Mouse (Mus musculus): ENCODE measurements at regions not wholly inside any gene's neighbourhood (a gene's known extent, or its start where the extent isn't known, plus 50 kb on each side); places are given as distances from the start of the nearest gene placed in this dataset.

- H3K9ac ChIP-seq: no peak overlapping the region
- H3K36me3 ChIP-seq: no peaks in the 10 kb centered on the region
- no peaks in the 10 kb centered on the region for H3K9me3 ChIP-seq (replicated peaks)
- 78% methylated on average over 5 of the region's 5 CpGs for WGBS
- H3K4me1 ChIP-seq (replicated peaks): peaks cover 40% of the 10 kb centered on the region
- no peak overlapping the region for H3K4me3 ChIP-seq
- no peak for ATAC-seq (ENCODE audit: insufficient number of reproducible peaks, low FRiP score)
- 0 out of 2 replicates have a peak, but pooled peaks cover 5% of the 10 kb centered on the region for H3K27me3 ChIP-seq (replicated peaks)
- no peak overlapping the region for H3K4me2 ChIP-seq
- H3K27ac ChIP-seq (ENCODE audit: poor library complexity, severe bottlenecking): peak overlapping the region; percentile 41; the same call in 1 of the 2 replicates
Measured at GRCm38 (mm10) chr16:95826681-95827401, 125.0 kb downstream of the Ets2 start.

GRCm38 (mm10) chr16:95825723-95826122, 123.8 kb downstream of the Ets2 start:
- Histone ChIP-seq H3K9me3 (replicated peaks) (no peaks in the 10 kb centered on the region), H3K27ac (ENCODE audit: poor library complexity, severe bottlenecking) (peak overlapping the region; percentile 83), H3K27me3 (replicated peaks) (0 out of 2 replicates have a peak, but pooled peaks cover 6% of the 10 kb centered on the region), H3K4me3 (no peak overlapping the region), H3K9ac (no peak overlapping the region), H3K36me3 (no peaks in the 10 kb centered on the region), H3K4me1 (replicated peaks) (peaks cover 31% of the 10 kb centered on the region), H3K4me2 (no peak overlapping the region)
- 37% methylated on average over 5 of the region's 5 CpGs for WGBS
- ATAC-seq (ENCODE audit: insufficient number of reproducible peaks, low FRiP score): peak; percentile 19; the same call in 1 of the 2 replicates

GRCm38 (mm10) chr16:95824720-95825534, 123.1 kb downstream of the Ets2 start:
- no peaks in the 10 kb centered on the region for H3K36me3 ChIP-seq
- peak overlapping the region; percentile 83 for H3K27ac ChIP-seq (ENCODE audit: poor library complexity, severe bottlenecking)
- no peak overlapping the region for H3K9ac ChIP-seq
- H3K4me3 ChIP-seq: no peak overlapping the region
- ATAC-seq (ENCODE audit: insufficient number of reproducible peaks, low FRiP score): peak; percentile 84
- 5% methylated on average over 7 of the region's 7 CpGs for WGBS
- H3K9me3 ChIP-seq (replicated peaks): no peaks in the 10 kb centered on the region
- H3K27me3 ChIP-seq (replicated peaks): 0 out of 2 replicates have a peak, but pooled peaks cover 6% of the 10 kb centered on the region
- peak overlapping the region; percentile 40 for H3K4me2 ChIP-seq
- peaks cover 31% of the 10 kb centered on the region for H3K4me1 ChIP-seq (replicated peaks)

GRCm38 (mm10) chr16:95823803-95824202, 121.9 kb downstream of the Ets2 start:
- H3K36me3 ChIP-seq: no peaks in the 10 kb centered on the region
- H3K27me3 ChIP-seq (replicated peaks): 0 out of 2 replicates have a peak, but pooled peaks cover 6% of the 10 kb centered on the region
- H3K4me3 ChIP-seq: no peak overlapping the region
- ATAC-seq (ENCODE audit: insufficient number of reproducible peaks, low FRiP score): no peak
- 52% methylated on average over 6 of the region's 6 CpGs for WGBS
- H3K9ac ChIP-seq: no peak overlapping the region
- peak overlapping the region; percentile 83 for H3K27ac ChIP-seq (ENCODE audit: poor library complexity, severe bottlenecking)
- H3K4me2 ChIP-seq: no peak overlapping the region; the same call in 1 of the 2 replicates
- peaks cover 28% of the 10 kb centered on the region for H3K4me1 ChIP-seq (replicated peaks)
- H3K9me3 ChIP-seq (replicated peaks): no peaks in the 10 kb centered on the region

GRCm38 (mm10) chr16:95821080-95821479, 119.2 kb downstream of the Ets2 start:
- Histone ChIP-seq H3K4me2 (no peak overlapping the region), H3K9me3 (replicated peaks) (peaks cover 10% of the 10 kb centered on the region), H3K27ac (ENCODE audit: poor library complexity, severe bottlenecking) (no peak overlapping the region)

GRCm38 (mm10) chr16:95820606-95821005, 118.7 kb downstream of the Ets2 start:
- Histone ChIP-seq H3K27me3 (replicated peaks) (0 out of 2 replicates have a peak, but pooled peaks cover 6% of the 10 kb centered on the region), H3K4me1 (replicated peaks) (peaks cover 23% of the 10 kb centered on the region), H3K9me3 (replicated peaks) (peaks cover 10% of the 10 kb centered on the region), H3K27ac (ENCODE audit: poor library complexity, severe bottlenecking) (no peak overlapping the region), H3K4me2 (no peak overlapping the region), H3K4me3 (no peak overlapping the region), H3K9ac (no peak overlapping the region), H3K36me3 (no peaks in the 10 kb centered on the region)
- WGBS: 70% methylated on average over 8 of the region's 8 CpGs
- ATAC-seq (ENCODE audit: insufficient number of reproducible peaks, low FRiP score): no peak

More at GRCm38 (mm10) chr16:95821080-95821479, 119.2 kb downstream of the Ets2 start:
- Histone ChIP-seq H3K9ac (no peak overlapping the region), H3K36me3 (no peaks in the 10 kb centered on the region), H3K27me3 (replicated peaks) (0 out of 2 replicates have a peak, but pooled peaks cover 6% of the 10 kb centered on the region), H3K4me3 (no peak overlapping the region), H3K4me1 (replicated peaks) (peaks cover 28% of the 10 kb centered on the region)
- no peak for ATAC-seq (ENCODE audit: insufficient number of reproducible peaks, low FRiP score)
- 81% methylated on average over 7 of the region's 7 CpGs for WGBS

- ATAC-seq (ENCODE audit: insufficient number of reproducible peaks, low FRiP score): no peak
- peaks cover 18% of the 10 kb centered on the region for H3K4me1 ChIP-seq (replicated peaks)
- no peak overlapping the region for H3K27ac ChIP-seq (ENCODE audit: poor library complexity, severe bottlenecking)
- peaks cover 10% of the 10 kb centered on the region for H3K9me3 ChIP-seq (replicated peaks)
- no peak overlapping the region for H3K4me2 ChIP-seq
- 0 out of 2 replicates have a peak, but pooled peaks cover 6% of the 10 kb centered on the region for H3K27me3 ChIP-seq (replicated peaks)
- H3K9ac ChIP-seq: no peak overlapping the region
- WGBS: 47% methylated on average over 1 of the region's 1 CpGs
- no peaks in the 10 kb centered on the region for H3K36me3 ChIP-seq
- no peak overlapping the region for H3K4me3 ChIP-seq
Measured at GRCm38 (mm10) chr16:95820013-95820412, 118.1 kb downstream of the Ets2 start.

- 87% methylated on average over 13 of the region's 13 CpGs for WGBS
- H3K9me3 ChIP-seq (replicated peaks): peaks cover 10% of the 10 kb centered on the region
- no peaks in the 10 kb centered on the region for H3K36me3 ChIP-seq
- H3K4me3 ChIP-seq: no peak overlapping the region
- no peak overlapping the region for H3K4me2 ChIP-seq
- H3K4me1 ChIP-seq (replicated peaks): no peaks in the 10 kb centered on the region
- H3K9ac ChIP-seq: no peak overlapping the region
- no peak for ATAC-seq (ENCODE audit: insufficient number of reproducible peaks, low FRiP score)
- no peaks in the 10 kb centered on the region for H3K27me3 ChIP-seq (replicated peaks)
- H3K27ac ChIP-seq (ENCODE audit: poor library complexity, severe bottlenecking): no peak overlapping the region
Measured at GRCm38 (mm10) chr16:95815966-95816365, 114.1 kb downstream of the Ets2 start.

- Histone ChIP-seq H3K9ac (no peak overlapping the region), H3K4me3 (no peak overlapping the region), H3K4me1 (replicated peaks) (no peaks in the 10 kb centered on the region), H3K4me2 (no peak overlapping the region), H3K27me3 (replicated peaks) (no peaks in the 10 kb centered on the region), H3K9me3 (replicated peaks) (peaks cover 10% of the 10 kb centered on the region), H3K36me3 (no peaks in the 10 kb centered on the region), H3K27ac (ENCODE audit: poor library complexity, severe bottlenecking) (no peak overlapping the region)
- ATAC-seq (ENCODE audit: insufficient number of reproducible peaks, low FRiP score): no peak
- 88% methylated on average over 6 of the region's 6 CpGs for WGBS
Measured at GRCm38 (mm10) chr16:95815206-95815731, 113.4 kb downstream of the Ets2 start.

GRCm38 (mm10) chr16:95814513-95815118, 112.7 kb downstream of the Ets2 start:
- ATAC-seq (ENCODE audit: insufficient number of reproducible peaks, low FRiP score): no peak
- Histone ChIP-seq H3K9me3 (replicated peaks) (peaks cover 10% of the 10 kb centered on the region), H3K9ac (no peak overlapping the region), H3K36me3 (no peaks in the 10 kb centered on the region), H3K4me1 (replicated peaks) (no peaks in the 10 kb centered on the region), H3K27ac (ENCODE audit: poor library complexity, severe bottlenecking) (no peak overlapping the region), H3K4me2 (no peak overlapping the region), H3K4me3 (no peak overlapping the region), H3K27me3 (replicated peaks) (no peaks in the 10 kb centered on the region)
- WGBS: 73% methylated on average over 9 of the region's 9 CpGs

GRCm38 (mm10) chr16:95811092-95811491, 109.2 kb downstream of the Ets2 start:
- no peaks in the 10 kb centered on the region for H3K9me3 ChIP-seq (replicated peaks)
- ATAC-seq (ENCODE audit: insufficient number of reproducible peaks, low FRiP score): no peak
- H3K27me3 ChIP-seq (replicated peaks): no peaks in the 10 kb centered on the region
- WGBS: 73% methylated on average over 6 of the region's 6 CpGs
- no peak overlapping the region for H3K4me3 ChIP-seq
- no peaks in the 10 kb centered on the region for H3K36me3 ChIP-seq
- no peak overlapping the region for H3K4me2 ChIP-seq
- no peaks in the 10 kb centered on the region for H3K4me1 ChIP-seq (replicated peaks)
- no peak overlapping the region for H3K27ac ChIP-seq (ENCODE audit: poor library complexity, severe bottlenecking)
- no peak overlapping the region for H3K9ac ChIP-seq

Measured in heart, embryonic 12.5 days (tissue).